Mouse (Mus musculus) cerebellum, adult 2 months (tissue): ENCODE results near the gene Apbb1.

Experiments used
- CTCF ChIP-seq: fragments of 200-500 bp; IDR thresholded peaks from 2 replicates; pipeline ENCODE4 v1.5.1; 2011; ENCODE audit warnings: low read depth, mild to moderate bottlenecking, control low read depth, low read length, moderate library complexity, borderline replicate concordance; ENCODE audit not compliant: insufficient read depth
- POLR2A ChIP-seq: fragments of 200-500 bp; IDR thresholded peaks from 2 replicates; pipeline ENCODE4 v1.6.1; 2011; ENCODE audit warnings: low read length, control low read depth, borderline replicate concordance; ENCODE audit not compliant: insufficient read depth

- TF ChIP-seq CTCF (no peak), POLR2A (no peak)
These were observed 34.3 kb upstream of the Apbb1 start for GRCm38 (mm10) chr7:105615720-105616119.
